Mouse (Mus musculus) c-Kit-negative CD71-positive TER-119-positive erythroid progenitor cells, embryonic 14.5 days (primary cell): Measurements from ENCODE around the gene Tnip2.

ENCODE experiments used
- DNase-seq: peaks from one replicate; pipeline ENCODE4 v3.0.0-alpha.2; 2013; ENCODE audit warnings: low read depth, low spot score

The Tnip2 gene

DNA sequence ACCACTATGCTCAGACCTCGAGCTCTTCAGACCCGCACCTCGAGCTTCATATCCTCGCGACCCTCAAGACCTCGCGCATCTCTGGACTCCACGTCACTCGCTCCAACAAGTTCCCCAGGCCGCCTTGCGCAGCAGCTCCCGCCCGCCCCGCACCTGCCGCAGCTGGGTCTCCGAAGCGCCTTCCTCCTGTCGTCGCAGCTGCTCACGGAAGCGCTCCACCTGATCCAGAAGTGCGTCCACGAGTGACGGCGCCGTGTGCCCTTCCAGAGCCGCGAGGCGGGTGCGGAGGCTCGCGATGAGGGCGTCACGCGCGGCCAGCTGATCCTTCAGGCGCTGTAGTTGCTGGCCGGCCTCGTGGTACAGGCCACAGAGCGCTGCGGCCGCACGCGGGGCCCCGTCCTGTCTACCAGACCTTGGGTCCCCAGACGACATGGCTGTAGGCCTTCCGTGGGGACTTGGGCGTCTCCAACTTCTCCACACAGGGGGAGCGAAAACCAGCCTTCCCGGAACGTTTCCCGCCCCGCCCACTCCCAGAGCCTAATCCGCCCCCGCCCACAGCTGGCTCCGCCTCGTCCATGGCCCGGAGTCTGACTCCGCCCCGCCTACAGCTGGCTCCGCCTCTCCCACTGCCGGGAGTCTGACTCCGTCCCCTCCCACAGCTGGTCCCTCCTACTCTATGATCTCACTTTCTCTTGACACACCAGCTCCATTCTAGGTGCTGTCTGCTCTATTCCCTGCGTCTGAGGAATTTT lies at the start of gene Tnip2:
Tnip2 (minus strand) TSS at position 526 of the 752 bp plus-strand sequence.
- DNase-seq, result peak; percentile 91

DNA sequence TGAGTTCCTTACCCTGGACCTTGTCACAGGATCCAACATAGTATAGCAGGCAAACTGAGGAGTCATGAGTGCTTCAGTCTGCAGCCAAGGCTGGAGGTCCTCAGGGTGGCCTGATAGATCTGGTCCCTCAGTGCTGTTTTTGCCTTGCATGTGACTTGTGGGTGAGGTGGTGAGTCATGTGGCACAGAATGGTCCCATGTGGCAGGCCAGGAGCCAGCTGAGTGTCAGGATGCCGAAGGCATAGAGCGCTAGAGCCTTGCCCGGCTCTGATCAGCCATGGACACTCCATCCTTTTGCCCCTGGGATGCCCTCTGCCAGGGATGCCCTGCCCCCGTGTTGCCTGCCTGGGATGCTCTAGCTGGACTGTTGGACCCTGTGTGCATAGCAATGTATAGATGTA lies 38.0 kb upstream of the Tnip2 start:
- DNase-seq, result no peak

DNA sequence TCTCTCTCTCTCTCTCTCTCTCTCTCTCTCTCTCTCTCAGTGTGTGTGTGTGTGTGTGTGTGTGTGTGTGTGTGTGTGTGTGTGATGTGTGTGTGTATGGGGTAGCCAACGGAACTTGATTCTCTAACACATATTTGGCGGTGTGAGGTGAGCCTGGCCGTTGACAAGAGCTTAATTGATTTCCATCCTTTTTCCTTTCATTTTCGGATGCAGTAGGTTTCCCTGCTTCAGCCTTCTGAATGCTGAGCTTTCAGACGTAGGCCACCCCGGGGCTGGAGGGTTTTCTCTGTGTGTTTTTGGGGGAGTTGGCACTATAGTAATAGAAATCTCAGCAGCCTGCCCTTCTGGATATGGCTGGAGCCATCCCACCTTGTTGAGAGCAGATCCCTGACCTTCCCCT lies 36.5 kb upstream of the Tnip2 start:
- no peak for DNase-seq

DNA sequence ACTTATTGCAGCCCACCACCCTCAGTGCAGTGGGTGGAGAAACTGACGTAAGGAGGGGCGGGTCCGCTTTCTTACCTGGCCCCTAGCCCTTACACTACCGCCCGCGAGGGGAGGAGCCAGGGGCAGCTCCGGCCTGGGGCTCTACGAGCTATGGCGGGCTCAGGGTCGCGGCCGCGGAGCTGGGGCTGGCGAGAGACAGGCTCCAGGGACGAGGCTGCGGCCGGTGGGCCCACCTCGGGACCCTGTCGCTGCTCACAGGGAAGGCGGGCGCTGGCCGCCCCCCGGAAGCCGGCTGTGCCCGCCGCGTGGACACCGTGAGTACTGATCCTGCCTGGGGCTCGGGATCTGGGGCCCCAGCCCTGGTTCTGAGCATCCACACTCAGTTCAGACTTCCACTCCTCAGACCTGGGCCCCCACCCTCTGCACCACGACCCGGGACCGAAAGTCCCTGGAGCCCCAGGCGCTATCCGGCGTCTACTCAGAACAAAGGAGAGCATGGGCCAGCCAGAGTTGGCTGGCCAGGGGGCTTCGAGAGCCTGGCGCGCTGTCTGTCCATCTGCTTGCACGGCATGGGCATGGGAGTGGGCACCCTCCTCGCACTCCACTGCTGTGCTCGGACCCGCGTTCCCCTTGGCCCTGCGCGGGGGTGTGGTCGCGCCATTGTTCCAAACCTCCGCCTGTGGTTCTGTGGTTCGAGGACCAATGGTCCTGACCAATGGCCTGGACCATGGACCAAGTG lies 35.9 kb upstream of the Tnip2 start:
- DNase-seq, result no peak

DNA sequence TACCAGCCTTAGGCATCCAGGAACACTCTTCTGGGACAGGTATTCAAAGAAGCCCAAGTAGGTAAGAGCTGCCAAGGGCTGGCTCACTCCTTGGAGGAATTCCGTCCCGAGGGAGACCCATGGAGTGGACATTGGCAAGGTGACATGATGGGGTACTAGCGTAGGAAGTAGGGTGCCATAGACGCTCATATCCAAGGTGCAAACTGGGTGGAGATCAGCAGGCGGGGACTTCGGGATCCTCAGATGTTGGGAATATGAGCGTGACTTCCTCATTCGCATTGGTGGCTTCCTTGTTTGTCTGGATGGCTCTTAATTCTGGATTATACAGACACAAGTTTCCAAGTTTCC lies 35.3 kb upstream of the Tnip2 start:
- DNase-seq, result no peak

DNA sequence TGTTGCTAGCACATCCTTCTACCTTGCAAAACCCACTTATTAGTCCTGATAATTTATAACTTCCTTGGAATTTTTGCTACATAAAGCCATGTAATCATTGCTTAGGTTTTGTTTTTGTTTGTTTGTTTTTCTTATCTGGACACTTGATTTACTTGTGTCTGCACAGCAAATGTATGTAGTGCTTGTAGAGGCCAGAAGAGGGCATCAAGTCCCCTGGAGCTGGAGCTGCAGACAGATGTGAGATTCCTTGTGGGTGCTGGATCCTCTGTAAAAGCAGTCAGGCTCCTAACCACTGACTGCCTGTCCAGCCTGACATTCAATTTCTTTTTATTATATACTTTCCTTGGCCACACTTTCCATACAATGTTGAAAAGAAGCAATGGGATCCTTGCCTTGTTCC lies 33.6 kb upstream of the Tnip2 start:
- peak; percentile 44 for DNase-seq

DNA sequence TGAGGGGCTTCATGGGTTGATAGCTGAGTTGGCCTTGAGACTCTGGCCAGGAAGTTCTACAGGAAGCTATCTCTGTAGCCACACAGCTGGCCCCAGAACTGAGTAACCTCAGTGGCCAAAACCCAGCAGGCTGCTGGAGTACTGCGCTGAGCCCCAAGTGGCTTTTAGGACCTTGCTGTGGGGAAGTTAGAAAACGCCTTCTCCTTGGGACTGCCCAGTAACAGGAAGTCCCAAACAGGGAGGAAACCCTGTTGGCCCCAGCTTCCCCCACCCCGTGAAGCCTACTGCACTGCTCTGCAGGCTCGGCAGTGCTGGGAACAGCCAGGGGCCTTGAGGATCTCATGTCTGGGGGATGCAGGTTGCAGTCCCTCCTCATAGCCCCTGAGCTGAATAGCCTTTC lies 29.3 kb upstream of the Tnip2 start:
- DNase-seq, result no peak

DNA sequence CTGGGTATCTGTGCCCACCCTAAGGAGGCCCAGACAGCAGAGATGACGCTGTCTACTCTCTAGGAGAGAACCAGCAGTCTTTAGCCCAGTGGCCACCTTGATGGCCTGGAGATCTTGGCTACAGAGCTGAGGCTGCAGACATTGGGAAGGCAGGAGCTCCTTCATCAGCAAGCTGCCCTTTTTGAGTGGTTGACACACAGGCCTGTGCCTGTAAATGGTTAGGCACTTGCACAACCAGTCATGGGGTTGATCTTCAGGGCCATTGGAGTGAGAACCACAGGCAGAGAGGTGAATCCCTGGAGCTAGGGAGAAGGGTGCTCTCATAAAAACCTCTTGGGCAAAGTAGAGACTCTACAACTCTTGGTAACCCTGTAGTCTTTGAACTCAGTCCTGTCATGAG lies 28.4 kb upstream of the Tnip2 start:
- DNase-seq, result no peak

DNA sequence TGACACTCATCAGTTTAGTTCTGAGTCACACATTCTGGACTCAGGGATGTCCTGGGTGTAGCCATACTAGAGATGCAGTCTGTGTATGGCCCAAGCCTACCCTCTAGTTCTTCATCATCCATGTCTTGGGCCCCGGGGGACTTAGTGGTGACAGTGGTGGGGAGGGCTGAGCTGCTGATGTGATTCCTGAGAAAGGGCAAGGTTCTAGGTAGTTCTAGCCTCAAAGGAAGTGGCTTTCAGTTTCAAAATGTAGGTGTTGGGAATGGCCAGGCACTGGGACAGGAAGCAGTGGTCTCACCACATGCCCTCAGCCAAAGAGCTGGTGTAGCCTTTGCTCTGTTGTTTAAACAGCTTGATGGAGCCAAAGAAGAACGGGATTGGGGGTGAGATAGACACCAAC lies 25.3 kb upstream of the Tnip2 start:
- no peak for DNase-seq

DNA sequence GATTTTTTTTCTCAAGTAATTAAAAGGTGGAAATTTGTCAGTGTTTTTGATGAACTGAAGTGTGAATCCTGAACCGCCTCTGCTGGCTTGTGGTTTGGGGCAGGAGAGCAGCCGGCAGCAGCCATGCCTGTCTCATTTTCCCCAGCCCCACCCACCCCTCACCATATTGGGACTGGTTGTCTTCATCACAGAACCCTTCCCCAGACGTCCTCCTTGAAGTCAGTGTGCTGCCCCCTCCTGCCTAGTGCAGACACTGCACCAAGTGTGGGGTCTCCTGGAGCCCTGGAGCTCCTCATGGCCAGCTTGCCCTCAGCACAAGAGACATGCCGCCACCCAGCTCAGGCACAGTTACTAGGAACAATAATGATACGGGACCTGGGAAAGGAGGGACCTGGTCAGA lies 24.7 kb upstream of the Tnip2 start:
- DNase-seq, result no peak

DNA sequence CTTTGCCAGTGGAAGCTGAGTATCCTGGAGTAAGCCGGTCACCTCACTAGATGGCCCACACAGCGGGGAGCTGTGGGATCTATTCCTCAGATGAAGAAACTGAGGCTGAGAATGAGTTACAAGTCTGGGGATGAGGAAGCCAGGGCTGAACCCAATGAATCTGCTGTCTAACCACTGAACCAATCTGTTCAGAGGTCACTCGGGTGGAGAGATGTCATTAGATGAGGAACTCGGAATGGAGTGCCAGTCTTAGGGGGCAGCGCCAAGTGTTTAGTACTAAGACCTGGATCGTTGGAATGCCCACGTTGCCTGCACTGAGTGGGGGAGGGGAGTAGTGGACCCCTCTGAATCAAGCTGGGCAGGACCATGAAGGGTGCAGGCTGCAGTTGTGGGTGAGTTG lies 24.3 kb upstream of the Tnip2 start:
- DNase-seq, result no peak

DNA sequence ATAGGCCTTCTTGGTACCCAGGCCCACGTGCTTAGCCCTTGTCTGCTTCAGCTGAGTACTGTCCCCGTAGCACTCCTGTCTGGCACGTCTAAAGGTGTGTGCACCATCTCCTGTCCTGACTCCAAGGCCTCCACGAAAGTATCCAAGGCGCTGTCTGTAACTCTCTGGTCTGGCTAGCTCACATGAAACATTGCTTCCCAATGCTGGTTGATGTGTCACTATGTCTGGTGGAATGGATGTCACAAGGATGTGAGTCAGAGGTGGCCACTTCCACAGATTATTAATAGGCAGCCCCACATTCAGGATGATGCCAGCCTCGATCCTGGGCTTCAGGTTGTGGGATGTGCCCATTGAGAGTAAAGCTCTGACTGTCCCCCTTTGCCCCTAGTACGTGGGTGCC lies 22.0 kb upstream of the Tnip2 start:
- DNase-seq, result no peak

DNA sequence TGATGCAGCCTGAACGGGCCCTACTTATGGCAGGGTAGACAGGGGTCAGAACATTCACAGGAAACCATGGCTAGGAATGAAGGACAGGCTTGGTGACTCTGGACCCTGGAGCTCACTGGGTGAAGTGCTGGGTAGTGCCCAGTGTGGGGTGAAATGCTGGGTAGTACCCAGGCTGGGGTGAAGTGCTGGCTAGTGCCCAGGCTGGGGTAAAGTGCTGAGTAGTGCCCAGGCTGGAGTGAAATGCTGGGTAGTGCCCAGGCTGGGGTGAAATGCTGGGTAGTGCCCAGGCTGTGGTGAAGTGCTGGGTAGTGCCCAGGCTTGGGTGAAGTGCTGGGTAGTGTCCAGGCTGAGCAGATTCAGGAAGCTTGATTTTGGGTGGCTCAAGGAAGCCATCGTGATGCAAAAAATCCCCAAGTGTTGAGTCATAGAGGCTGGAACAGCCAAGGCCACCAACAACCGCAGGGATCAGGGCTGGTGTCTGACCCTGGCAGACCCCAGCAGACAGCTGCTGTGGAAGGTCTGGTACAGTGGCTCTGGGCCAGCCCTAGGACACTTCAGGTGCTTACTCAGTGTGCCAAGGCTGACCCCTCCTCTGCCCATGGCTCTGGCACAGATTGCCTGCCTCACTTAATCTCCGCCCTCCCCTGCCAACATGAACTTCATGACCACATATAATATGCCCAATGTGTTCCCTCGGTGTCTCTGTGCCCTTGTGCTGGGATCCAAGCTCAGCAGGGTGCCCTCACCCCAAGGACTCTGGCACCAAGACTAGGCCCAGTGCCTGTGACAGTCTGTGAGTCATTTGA lies 21.2 kb upstream of the Tnip2 start:
- no peak for DNase-seq

DNA sequence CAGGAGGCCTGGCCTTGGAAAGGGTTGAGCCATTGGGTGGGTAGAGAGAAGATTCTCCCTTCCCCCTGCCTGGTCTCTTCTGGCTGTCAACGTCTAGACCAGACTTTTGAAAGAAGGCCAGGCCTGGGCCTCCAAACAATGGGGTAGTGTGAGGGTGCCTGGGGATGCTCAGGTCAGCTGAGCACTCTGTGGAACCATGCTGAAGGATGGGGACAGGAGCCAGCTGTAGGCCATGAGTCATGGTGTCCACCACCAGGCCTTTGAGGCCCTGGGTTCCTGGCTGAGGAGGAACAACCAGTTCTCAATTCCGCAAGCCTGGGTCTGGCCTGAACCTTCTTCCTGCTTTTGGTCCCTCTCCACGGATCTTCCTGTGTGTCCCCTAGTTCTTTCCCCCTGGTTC lies 20.0 kb upstream of the Tnip2 start:
- no peak for DNase-seq

DNA sequence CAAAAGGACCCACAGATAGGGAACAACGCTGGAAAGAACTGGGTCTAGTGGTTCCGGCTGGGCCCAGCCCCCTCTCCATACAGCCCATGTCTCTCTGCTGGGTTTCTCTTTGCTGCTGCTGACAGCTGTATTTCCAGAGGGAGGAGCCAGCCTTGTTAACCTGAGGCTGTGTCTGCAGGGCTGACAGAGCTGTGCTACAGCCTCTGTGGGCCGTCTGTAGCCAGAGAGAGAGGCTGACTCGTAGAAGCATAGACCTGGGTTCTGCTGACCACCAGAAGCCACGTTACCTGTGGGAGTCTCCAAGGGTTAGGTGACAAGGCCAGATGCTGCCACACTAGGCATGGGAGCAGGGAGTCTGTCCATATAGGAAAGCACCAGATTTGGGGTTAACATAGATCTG lies 19.3 kb upstream of the Tnip2 start:
- no peak for DNase-seq

DNA sequence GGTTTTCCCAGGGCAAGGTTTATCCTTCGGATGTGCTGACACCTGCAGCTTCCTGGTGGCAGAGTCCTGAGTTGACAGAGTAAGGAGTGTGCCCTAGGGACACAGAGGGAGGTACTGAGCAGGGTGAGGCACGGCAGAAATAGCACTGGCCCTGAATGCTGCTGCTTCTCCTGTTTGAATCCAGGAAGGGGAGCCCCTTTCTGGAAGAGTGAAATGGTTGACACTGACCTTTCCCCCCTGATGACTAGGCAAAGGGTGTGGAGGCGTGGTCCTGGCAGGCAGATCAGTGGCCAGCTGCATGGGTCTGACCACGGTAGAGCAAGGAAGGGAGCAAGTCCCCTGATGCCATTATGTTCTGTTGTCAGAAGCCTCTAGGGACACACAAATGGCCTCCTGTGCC lies 16.9 kb upstream of the Tnip2 start:
- DNase-seq, result no peak

DNA sequence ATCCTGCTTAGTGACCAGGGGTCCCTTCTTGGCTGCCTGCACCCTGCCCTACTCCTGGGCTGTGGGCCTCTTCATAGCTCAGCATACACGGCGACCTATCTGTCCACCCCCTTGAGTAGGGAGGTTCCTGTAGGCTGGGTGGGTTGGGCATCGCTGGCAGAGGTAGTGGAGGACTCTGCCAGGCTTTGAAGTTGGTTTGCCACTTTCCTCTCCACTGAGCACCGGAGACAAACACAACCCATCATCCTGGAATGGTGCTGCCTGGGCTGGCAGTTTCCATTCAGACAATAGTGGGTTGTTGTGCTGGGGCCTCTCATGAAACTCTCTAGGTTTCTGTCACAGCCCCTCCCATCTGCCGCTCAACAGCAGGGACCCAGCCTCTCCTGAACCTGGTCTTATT lies 16.3 kb upstream of the Tnip2 start:
- no peak for DNase-seq

DNA sequence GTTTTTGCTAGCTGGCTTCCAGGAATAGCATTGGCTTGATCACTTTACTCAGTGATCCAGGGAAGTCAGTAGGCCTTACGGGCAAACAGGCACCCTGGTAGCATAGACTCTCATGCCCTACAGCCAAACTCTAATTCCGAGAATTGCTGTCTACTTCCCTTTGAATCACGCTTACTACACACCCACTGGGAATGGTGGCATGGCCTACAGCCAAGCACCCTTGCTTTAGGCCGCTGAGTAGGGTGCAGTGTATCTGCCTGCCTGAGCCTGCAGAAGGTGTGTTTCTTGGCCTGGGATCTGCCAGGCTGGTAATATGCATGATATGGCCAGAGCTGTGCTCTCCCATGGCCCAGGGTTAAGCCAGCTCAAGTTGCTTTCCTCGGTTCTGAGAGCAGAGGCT lies 14.9 kb upstream of the Tnip2 start:
- no peak for DNase-seq

DNA sequence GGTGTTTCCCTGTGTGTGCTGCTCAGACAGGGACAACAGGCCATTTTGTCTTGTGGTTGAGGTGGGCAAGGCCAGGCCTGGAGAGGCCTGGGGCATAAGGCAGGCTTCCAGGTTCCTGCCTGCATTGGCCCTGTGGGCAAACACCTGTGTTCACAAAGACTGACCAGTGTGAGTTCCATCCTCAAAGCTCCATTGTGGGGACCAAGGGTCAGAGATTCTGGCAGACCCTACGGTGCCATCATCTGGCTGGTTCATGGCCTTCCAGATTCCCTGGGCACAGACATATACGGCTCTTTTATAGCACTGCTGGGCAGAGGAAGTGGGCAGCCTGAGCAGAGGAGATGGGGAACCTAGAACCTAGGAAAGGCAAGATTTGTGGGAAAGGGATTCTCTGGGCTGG lies 13.6 kb upstream of the Tnip2 start:
- no peak for DNase-seq

DNA sequence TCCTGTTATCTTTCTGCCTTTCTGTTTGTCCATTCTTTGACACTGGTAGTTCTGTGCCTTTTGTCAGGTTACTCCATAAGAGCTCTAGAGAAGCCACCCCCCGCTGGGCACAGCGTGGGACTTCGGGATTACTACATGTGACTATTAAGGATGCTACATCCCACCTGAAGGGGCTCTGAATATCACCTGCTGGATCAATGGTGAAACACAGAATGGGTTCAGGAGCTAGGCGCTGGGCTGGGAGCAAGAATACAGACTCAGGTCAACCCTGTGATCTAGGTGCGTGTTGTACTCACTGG lies 12.6 kb upstream of the Tnip2 start:
- DNase-seq, result no peak

DNA sequence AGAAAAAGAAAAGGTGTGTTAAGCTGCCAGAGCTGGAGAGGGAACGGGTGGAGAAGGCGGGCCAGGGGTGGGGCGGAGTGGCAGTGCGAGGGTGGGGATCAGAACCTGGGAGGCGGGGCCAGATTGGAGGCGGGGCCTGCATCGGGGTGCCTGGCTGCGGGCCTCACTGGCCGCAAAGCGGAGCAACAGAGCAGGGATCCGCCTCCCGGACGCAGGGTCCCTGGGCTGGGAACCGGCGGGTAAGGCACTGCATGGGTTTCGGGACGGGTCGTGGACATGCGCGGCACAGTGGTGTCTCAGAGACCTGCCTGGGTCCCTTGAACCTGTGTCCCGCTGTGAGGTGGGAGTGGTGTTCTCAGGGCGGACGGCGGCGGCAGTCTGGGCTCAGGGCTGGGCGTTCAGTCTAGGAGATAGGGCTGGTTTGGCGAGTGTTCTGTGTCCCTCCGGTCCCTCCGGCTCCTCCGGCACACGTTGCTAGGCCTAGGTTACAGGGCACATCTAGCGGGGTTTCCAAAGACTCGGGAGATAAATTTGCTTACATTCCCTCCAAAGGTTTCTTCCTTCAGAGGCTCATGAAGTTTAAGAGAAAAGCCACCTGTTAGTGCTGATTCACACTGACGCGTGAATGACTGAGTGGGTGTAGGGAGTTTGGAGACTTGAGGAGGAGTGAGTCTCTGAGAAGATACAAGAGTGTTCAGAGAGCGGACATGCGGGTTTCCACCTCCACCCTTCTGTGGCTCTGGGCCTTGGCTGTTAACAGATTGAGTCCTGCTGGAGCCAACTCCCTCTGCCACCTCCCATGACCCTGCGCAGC lies 12.1 kb upstream of the Tnip2 start, which contains the start of gene Sh3bp2:
Sh3bp2 (plus strand) TSS at position 176 of the 814 bp plus-strand sequence.
- peak; percentile 90 for DNase-seq

DNA sequence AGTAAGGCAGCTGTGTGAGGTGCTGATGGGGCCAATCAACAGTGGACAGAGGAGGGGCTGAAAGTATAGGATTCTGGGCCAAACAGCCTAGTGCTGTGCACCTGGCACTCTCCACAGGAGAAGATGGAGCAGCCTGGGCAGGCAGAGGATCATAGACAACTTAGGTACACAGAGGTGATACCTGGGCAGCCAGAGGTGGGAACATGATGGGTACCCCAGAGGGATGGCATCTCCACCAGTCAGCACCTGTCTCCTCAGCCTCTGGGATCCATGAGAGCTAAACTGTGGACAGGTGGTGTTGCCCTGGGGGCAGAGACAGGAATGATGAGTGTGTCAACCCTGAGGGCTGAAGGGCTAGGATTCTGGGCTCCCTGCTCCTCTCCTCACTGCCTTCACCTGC lies 10.7 kb upstream of the Tnip2 start:
- no peak for DNase-seq
